Mouse (Mus musculus) heart, postnatal 14 days (tissue): ENCODE results near the gene Fam133b. TPM values are rescaled to one million over a fixed set of nuclear protein-coding genes. Genes with fewer than 3 reads are reported as not detected.

Experiments
- DNase-seq, 2 experiments: peaks; one replicate each; pipeline ENCODE4 v3.0.0; 2021 to 2022
- intact Hi-C: fragments of 180-260 bp; cut with DNase I; formaldehyde crosslinking; loops from one replicate; pipeline ENCODE4 v1.15.1; 2025
- long read RNA-seq, 2 experiments: library from polyadenylated mRNA; stranded (forward); transcript quantifications; one replicate each; pipeline ENCODE4 v2.0.0; 2021
- total RNA-seq, 2 experiments: library from RNA; stranded (reverse); gene quantifications; 2 replicates each; pipeline ENCODE4 v1.2.3; 2021

Gene Fam133b
- 10 to 100 TPM; 16.0 to 19.4 TPM for total RNA-seq
- long read RNA-seq, experiment 1, transcript Fam133b-201 (11 exons, 1,491 nt): major isoform, 21 of 25 reads
- long read RNA-seq, experiment 1, partial matches to known transcripts: 0 of 25 reads
- long read RNA-seq, experiment 1, other reads (novel, unspliced or antisense): 2 of 25 reads
- long read RNA-seq, experiment 2, transcript Fam133b-201 (11 exons, 1,491 nt): major isoform, 10 of 13 reads
- long read RNA-seq, experiment 2, partial matches to known transcripts: 0 of 13 reads
- long read RNA-seq, experiment 2, other reads (novel, unspliced or antisense): 2 of 13 reads

GRCm38 (mm10) chr5:3543629-3544479, at the start of gene Fam133b:
TSS of gene Fam133b (plus strand) at chr5:3543833.
- intact Hi-C loops: no loop called here
- peak; percentile 99 to 100 for DNase-seq

GRCm38 (mm10) chr5:3493968-3494367, 49.7 kb upstream of the Fam133b start:
- intact Hi-C loops: no loop called here
- no peak for DNase-seq

GRCm38 (mm10) chr5:3494452-3495187, 49.0 kb upstream of the Fam133b start:
- intact Hi-C loops: no loop called here
- no peak for DNase-seq

GRCm38 (mm10) chr5:3497505-3497925, 46.1 kb upstream of the Fam133b start:
- intact Hi-C loops: no loop called here
- no peak for DNase-seq

GRCm38 (mm10) chr5:3500298-3500697, 43.3 kb upstream of the Fam133b start:
- intact Hi-C loops: loop anchor here (5.0 kb wide), 1 partner anchor 33 kb away; no protein-coding TSS in a partner anchor
- DNase-seq: no peak

GRCm38 (mm10) chr5:3500957-3501563, 42.6 kb upstream of the Fam133b start:
- intact Hi-C loops: loop anchor here (5.0 kb wide), 1 partner anchor 34 kb away; no protein-coding TSS in a partner anchor
- DNase-seq: no peak

GRCm38 (mm10) chr5:3501564-3502001, 42.0 kb upstream of the Fam133b start:
- intact Hi-C loops: loop anchor here (5.0 kb wide), 1 partner anchor 34 kb away; no protein-coding TSS in a partner anchor
- peak; percentile 31 to 38 for DNase-seq

GRCm38 (mm10) chr5:3502610-3503350, 40.9 kb upstream of the Fam133b start:
- DNase-seq: peak; percentile 59 to 64
- intact Hi-C loops: loop anchor here (5.0 kb wide), 1 partner anchor 35 kb away; no protein-coding TSS in a partner anchor

- DNase-seq: no peak
- intact Hi-C loops: loop anchor here (5.0 kb wide), 1 partner anchor 36 kb away; no protein-coding TSS in a partner anchor
These were observed 40.3 kb upstream of the Fam133b start for GRCm38 (mm10) chr5:3503373-3503772.

- intact Hi-C loops: loop anchor here (5.0 kb wide), 1 partner anchor 37 kb away; no protein-coding TSS in a partner anchor
These were observed 39.8 kb upstream of the Fam133b start for GRCm38 (mm10) chr5:3503836-3504323.

GRCm38 (mm10) chr5:3504453-3504852, 39.2 kb upstream of the Fam133b start:
- intact Hi-C loops: loop anchor here (5.0 kb wide), 1 partner anchor 37 kb away; no protein-coding TSS in a partner anchor
- no peak for DNase-seq

More at GRCm38 (mm10) chr5:3503836-3504323, 39.8 kb upstream of the Fam133b start:
- DNase-seq: no peak

- no peak for DNase-seq
- intact Hi-C loops: no loop called here
These were observed 38.1 kb upstream of the Fam133b start for GRCm38 (mm10) chr5:3505553-3505952.

GRCm38 (mm10) chr5:3508480-3509381, 34.9 kb upstream of the Fam133b start:
- intact Hi-C loops: no loop called here
- no peak for DNase-seq

- intact Hi-C loops: no loop called here
- DNase-seq: no peak
These were observed 34.1 kb upstream of the Fam133b start for GRCm38 (mm10) chr5:3509503-3509902.

- no peak for DNase-seq
- intact Hi-C loops: no loop called here
These were observed 32.4 kb upstream of the Fam133b start for GRCm38 (mm10) chr5:3511097-3511795.

GRCm38 (mm10) chr5:3512584-3512983, 31.0 kb upstream of the Fam133b start:
- no peak for DNase-seq

GRCm38 (mm10) chr5:3514901-3515311, 28.7 kb upstream of the Fam133b start:
- intact Hi-C loops: loop anchor here (5.0 kb wide), 1 partner anchor 288 kb away; no protein-coding TSS in a partner anchor
- no peak for DNase-seq

More at GRCm38 (mm10) chr5:3512584-3512983, 31.0 kb upstream of the Fam133b start:
- intact Hi-C loops: no loop called here
